Mouse (Mus musculus) brain, embryonic 14.5 days (tissue): ENCODE measurements at regions not wholly inside any gene's neighbourhood (a gene's known extent, or its start where the extent isn't known, plus 50 kb on each side); places are given as distances from the start of the nearest gene placed in this dataset.

Experiments
- DNase-seq: peaks from one replicate; pipeline ENCODE4 v3.0.0-alpha.2; 2011; ENCODE audit warnings: low read depth
- CTCF ChIP-seq: fragments of 200-500 bp; IDR thresholded peaks from 2 replicates; pipeline ENCODE4 v1.5.1; 2012; ENCODE audit warnings: inconsistent platforms, mild to moderate bottlenecking, moderate library complexity, borderline replicate concordance; ENCODE audit not compliant: insufficient read depth, insufficient read length; ENCODE audit errors: extremely low read depth
- POLR2A ChIP-seq: fragments of 200-500 bp; IDR thresholded peaks from 2 replicates; pipeline ENCODE4 v1.6.1; 2012; ENCODE audit warnings: mild to moderate bottlenecking, inconsistent platforms, borderline replicate concordance; ENCODE audit not compliant: poor library complexity, insufficient read depth, insufficient read length, severe bottlenecking; ENCODE audit errors: extremely low read depth

- TF ChIP-seq POLR2A (no peak), CTCF (no peak)
These were observed 187.9 kb downstream of the Trim29 start for GRCm38 (mm10) chr9:43498596-43498995.

GRCm38 (mm10) chr9:43504270-43504932 is 193.8 kb downstream of the Trim29 start:
- TF ChIP-seq CTCF (no peak), POLR2A (no peak)
- peak; percentile 65 for DNase-seq

More at GRCm38 (mm10) chr9:43498596-43498995, 187.9 kb downstream of the Trim29 start:
- DNase-seq, result peak; percentile 81

- no peak for TF ChIP-seq POLR2A
- no peak for TF ChIP-seq CTCF
- DNase-seq, result peak; percentile 78
These were observed 195.2 kb downstream of the Trim29 start for GRCm38 (mm10) chr9:43505856-43506255.

- TF ChIP-seq CTCF (no peak), POLR2A (no peak)
- peak; percentile 24 for DNase-seq
These were observed 195.6 kb downstream of the Trim29 start for GRCm38 (mm10) chr9:43506276-43506675.

- DNase-seq, result no peak
- TF ChIP-seq CTCF (no peak), POLR2A (no peak)
These were observed 202.2 kb downstream of the Trim29 start for GRCm38 (mm10) chr9:43512806-43513205.

GRCm38 (mm10) chr9:43514731-43515458 is 204.2 kb downstream of the Trim29 start:
- TF ChIP-seq POLR2A (no peak), CTCF (no peak)
- no peak for DNase-seq

- DNase-seq, result no peak
- no peak for TF ChIP-seq CTCF
- no peak for TF ChIP-seq POLR2A
These were observed 210.3 kb downstream of the Trim29 start for GRCm38 (mm10) chr9:43520931-43521330.

GRCm38 (mm10) chr9:43524947-43525565 is 214.4 kb downstream of the Trim29 start:
- peak; percentile 83 for DNase-seq
- TF ChIP-seq POLR2A (no peak), CTCF (no peak)

GRCm38 (mm10) chr9:43532187-43532586 is 211.6 kb upstream of the Nectin1 start:
- TF ChIP-seq CTCF, result no peak
- no peak for TF ChIP-seq POLR2A
- no peak for DNase-seq

- DNase-seq, result no peak
- TF ChIP-seq CTCF (no peak), POLR2A (no peak)
These were observed 207.8 kb upstream of the Nectin1 start for GRCm38 (mm10) chr9:43535967-43536366.

- no peak for DNase-seq
- no peak for TF ChIP-seq CTCF
- TF ChIP-seq POLR2A, result no peak
These were observed 206.7 kb upstream of the Nectin1 start for GRCm38 (mm10) chr9:43537121-43537520.
